Mouse (Mus musculus) intestine, embryonic 14.5 days (tissue): ENCODE results near the gene Cyp2f2. TPM values are rescaled to one million over a fixed set of nuclear protein-coding genes. Genes with fewer than 3 reads are reported as not detected.

ENCODE experiments used
- ATAC-seq: fragments of 200-750 bp; cut with Nextera tagmentation; replicated peaks from 2 replicates; pipeline ENCODE4 v1.8.0; 2017; ENCODE audit warnings: low read depth, moderate number of reproducible peaks, moderate TSS enrichment, moderate library complexity; ENCODE audit not compliant: low FRiP score, low TSS enrichment
- DNase-seq: peaks from one replicate; pipeline ENCODE4 v3.0.0-alpha.2; 2018; ENCODE audit warnings: low spot score
- H3K27ac ChIP-seq: fragments of 300-500 bp; sonication (generic); 2 replicates; pipeline ENCODE4 v1.5.1; 2014; ENCODE audit warnings: low read depth, mild to moderate bottlenecking, control low read depth
- H3K27me3 ChIP-seq: fragments of 300-500 bp; sonication (generic); replicated peaks from 2 replicates; pipeline ENCODE4 v1.6.1; 2014; ENCODE audit warnings: low read length, control low read depth; ENCODE audit not compliant: control insufficient read depth, insufficient read depth
- H3K36me3 ChIP-seq: fragments of 300-500 bp; sonication (generic); 2 replicates; pipeline ENCODE4 v1.6.1; 2014; ENCODE audit warnings: low read length, control low read depth; ENCODE audit not compliant: control insufficient read depth, insufficient read depth
- H3K4me1 ChIP-seq: fragments of 300-500 bp; sonication (generic); replicated peaks from 2 replicates; pipeline ENCODE4 v1.6.1; 2014; ENCODE audit warnings: low read length, control low read depth, mixed read lengths; ENCODE audit not compliant: control insufficient read depth, insufficient read depth
- H3K4me2 ChIP-seq: fragments of 300-500 bp; sonication (generic); 2 replicates; pipeline ENCODE4 v1.6.1; 2014; ENCODE audit warnings: low read length
- H3K4me3 ChIP-seq: fragments of 300-500 bp; sonication (generic); 2 replicates; pipeline ENCODE4 v1.5.1; 2014; ENCODE audit warnings: low read depth, low read length, control low read depth, mixed read lengths
- H3K9ac ChIP-seq: fragments of 300-500 bp; sonication (generic); 2 replicates; pipeline ENCODE4 v1.6.1; 2014; ENCODE audit warnings: mild to moderate bottlenecking, low read length
- H3K9me3 ChIP-seq: fragments of 300-500 bp; sonication (generic); 2 replicates; pipeline ENCODE4 v1.6.1; 2016; ENCODE audit warnings: low read length, control low read depth; ENCODE audit not compliant: control insufficient read depth
- WGBS: fragments of 180-500 bp; shearing (Covaris S2); extraction: QIAGEN DNeasy Blood & Tissue Kit; methylation state at CpG from one replicate; pipeline ENCODE4 v1.1.7; 2014; 5-methylcytosine and 5-hydroxymethylcytosine counted together
- polyA plus RNA-seq: library from polyadenylated mRNA; unstranded; fragments of >200 nt; fragmentation: Nextera tagmentation; extraction: Ambion mirVana; gene quantifications from 2 replicates; pipeline ENCODE4 v1.2.1, GENCODE M21; 2014

Cyp2f2 gene
- polyA plus RNA-seq, 1 experiment from 2014 or later, result not detected

- H3K4me1 ChIP-seq, result peaks cover 27% of the 10 kb centered on the region
- peaks cover 54% of the 10 kb centered on the region for H3K36me3 ChIP-seq
- H3K4me3 ChIP-seq, result no peak overlapping the region
- DNase-seq (peak; percentile 88), ATAC-seq (peak; percentile 91)
- H3K9ac ChIP-seq, result no peak overlapping the region
- H3K9me3 ChIP-seq, result no peaks in the 10 kb centered on the region
- H3K27ac ChIP-seq, result no peak overlapping the region
- no peaks in the 10 kb centered on the region for H3K27me3 ChIP-seq
- no peak overlapping the region for H3K4me2 ChIP-seq
- WGBS, result 8% methylated on average over 8 of the region's 8 CpGs
These were observed 40.2 kb downstream of the Cyp2f2 start for GRCm38 (mm10) chr7:27159882-27160281.

- Histone ChIP-seq H3K27me3 (no peaks in the 10 kb centered on the region), H3K4me1 (peaks cover 37% of the 10 kb centered on the region), H3K9me3 (no peaks in the 10 kb centered on the region), H3K27ac (peak overlapping the region; percentile 2; the same call in 1 of the 2 replicates), H3K9ac (no peak overlapping the region), H3K4me2 (no peak overlapping the region), H3K4me3 (no peak overlapping the region), H3K36me3 (peaks cover 57% of the 10 kb centered on the region)
- ATAC-seq, result no peak
- DNase-seq, result no peak
- WGBS, result 84% methylated on average over 3 of the region's 3 CpGs
These were observed 41.2 kb downstream of the Cyp2f2 start for GRCm38 (mm10) chr7:27160921-27161320.

- H3K9me3 ChIP-seq, result no peaks in the 10 kb centered on the region
- peaks cover 37% of the 10 kb centered on the region for H3K4me1 ChIP-seq
- no peak overlapping the region for H3K9ac ChIP-seq
- 83% methylated on average over 4 of the region's 4 CpGs for WGBS
- H3K4me2 ChIP-seq, result no peak overlapping the region
- H3K36me3 ChIP-seq, result peaks cover 57% of the 10 kb centered on the region
- no peak for ATAC-seq
- H3K4me3 ChIP-seq, result no peak overlapping the region
- no peaks in the 10 kb centered on the region for H3K27me3 ChIP-seq
- H3K27ac ChIP-seq, result no peak overlapping the region
- no peak for DNase-seq
These were observed 42.0 kb downstream of the Cyp2f2 start for GRCm38 (mm10) chr7:27161744-27162143.

DNA sequence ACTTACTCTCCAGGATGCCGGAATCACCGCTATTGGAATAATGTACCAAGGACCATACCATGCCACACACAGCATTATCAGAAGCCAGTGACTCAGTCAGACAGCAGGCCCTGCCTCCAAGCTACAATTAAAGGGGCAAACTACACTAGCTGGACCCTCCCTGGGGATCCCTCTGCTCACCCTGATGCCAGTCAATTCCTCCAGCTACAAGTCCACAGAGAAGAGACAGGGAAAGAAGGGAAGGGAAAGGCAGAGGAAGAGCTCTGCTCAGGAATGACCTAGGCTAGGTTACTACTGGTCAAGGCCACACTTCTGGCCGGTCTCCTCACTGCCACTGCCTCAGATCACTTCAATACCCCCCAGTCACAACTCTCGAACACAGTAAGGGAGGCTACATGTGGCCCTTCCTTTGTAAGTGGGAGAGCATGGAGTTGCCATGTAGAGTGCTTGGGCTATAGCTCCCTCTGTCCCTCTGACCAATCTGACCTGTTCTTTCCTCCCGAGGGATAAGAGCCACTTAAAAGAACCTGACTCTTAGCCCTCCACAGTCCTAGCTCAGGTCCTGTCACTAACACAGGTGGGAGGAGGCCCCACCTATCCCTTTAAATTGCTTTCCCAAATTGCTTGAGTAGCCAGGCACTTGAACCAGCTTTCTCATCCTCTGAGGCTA is 43.2 kb downstream of the Cyp2f2 start:
- H3K9ac ChIP-seq, result no peak overlapping the region
- H3K4me1 ChIP-seq, result peaks cover 41% of the 10 kb centered on the region
- H3K9me3 ChIP-seq, result no peaks in the 10 kb centered on the region
- H3K4me2 ChIP-seq, result peak overlapping the region; percentile 89; the same call in 1 of the 2 replicates
- H3K27ac ChIP-seq, result no peak overlapping the region
- ATAC-seq (no peak), DNase-seq (no peak)
- 79% methylated on average over 5 of the region's 5 CpGs for WGBS
- H3K27me3 ChIP-seq, result no peaks in the 10 kb centered on the region
- H3K4me3 ChIP-seq, result no peak overlapping the region
- H3K36me3 ChIP-seq, result peaks cover 49% of the 10 kb centered on the region

DNA sequence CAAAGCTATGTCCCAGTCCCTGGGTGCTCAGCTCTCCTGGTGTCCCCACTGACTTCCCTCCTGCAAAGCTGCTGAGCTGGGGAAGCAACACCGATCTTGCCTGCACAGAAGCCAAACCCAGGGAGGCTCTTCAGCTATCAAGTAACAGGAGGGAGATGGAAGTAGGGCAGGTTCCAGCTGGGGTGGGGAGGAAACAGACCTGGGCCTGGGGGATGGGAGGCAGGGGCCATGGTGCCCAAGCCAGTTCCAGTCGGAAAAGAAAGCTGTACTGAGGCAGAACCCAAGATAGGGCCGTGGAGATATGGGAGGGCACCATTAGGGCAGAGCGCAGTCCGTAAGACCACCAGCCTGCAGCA is 43.7 kb downstream of the Cyp2f2 start:
- Histone ChIP-seq H3K27ac (no peak overlapping the region), H3K36me3 (peaks cover 44% of the 10 kb centered on the region), H3K9me3 (no peaks in the 10 kb centered on the region), H3K4me1 (peaks cover 41% of the 10 kb centered on the region), H3K27me3 (no peaks in the 10 kb centered on the region), H3K9ac (0 out of 2 replicates have a peak overlapping the region, but pooled peaks have one; percentile 13), H3K4me2 (peak overlapping the region; percentile 89), H3K4me3 (no peak overlapping the region)
- DNase-seq (no peak), ATAC-seq (no peak)
- WGBS, result 80% methylated on average over 5 of the region's 5 CpGs

- peaks cover 36% of the 10 kb centered on the region for H3K36me3 ChIP-seq
- DNase-seq (no peak), ATAC-seq (no peak)
- H3K27ac ChIP-seq, result no peak overlapping the region
- no peaks in the 10 kb centered on the region for H3K27me3 ChIP-seq
- WGBS, result 77% methylated on average over 33 of the region's 33 CpGs
- peak overlapping the region; percentile 72; the same call in 1 of the 2 replicates for H3K4me3 ChIP-seq
- peaks cover 41% of the 10 kb centered on the region for H3K4me1 ChIP-seq
- no peaks in the 10 kb centered on the region for H3K9me3 ChIP-seq
- H3K9ac ChIP-seq, result 0 out of 2 replicates have a peak overlapping the region, but pooled peaks have one; percentile 13
- H3K4me2 ChIP-seq, result peak overlapping the region; percentile 89
These were observed 44.6 kb downstream of the Cyp2f2 start for GRCm38 (mm10) chr7:27164112-27164947.

DNA sequence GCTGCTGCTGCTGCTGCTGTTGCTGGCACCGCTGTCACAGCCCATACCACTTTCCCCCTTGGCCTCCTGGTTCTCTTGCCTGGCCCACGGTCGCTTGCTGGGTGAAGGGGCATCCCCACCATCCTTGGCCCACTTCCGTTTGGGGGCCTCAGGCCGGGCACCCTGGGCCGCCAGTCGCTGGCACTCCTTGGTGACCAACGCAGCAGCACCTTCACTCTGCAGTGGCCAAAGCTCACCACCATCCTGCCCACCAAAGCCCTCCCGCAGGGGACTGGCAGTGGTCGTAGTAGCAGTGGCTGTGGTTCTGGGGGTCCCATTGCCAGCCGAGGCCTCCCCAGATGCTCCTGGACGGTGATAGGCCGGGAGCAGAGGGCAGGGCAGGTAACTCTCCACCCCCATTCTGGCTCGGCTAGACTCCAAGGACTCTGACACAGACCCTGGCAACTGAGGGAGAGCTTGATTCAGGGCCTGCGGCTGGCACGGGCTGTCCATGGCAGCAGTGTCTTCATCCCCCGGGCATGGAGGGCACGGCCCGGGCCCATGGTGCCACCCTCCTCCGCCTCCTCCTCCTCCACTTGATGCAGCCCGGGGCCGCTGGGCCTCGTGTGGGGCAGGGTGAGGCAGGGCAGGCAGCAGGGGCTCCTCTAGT is 45.4 kb downstream of the Cyp2f2 start:
- no peak overlapping the region for H3K27ac ChIP-seq
- no peak for DNase-seq

GRCm38 (mm10) chr7:27165696-27166095 is 46.0 kb downstream of the Cyp2f2 start:
- peak overlapping the region; percentile 72 for H3K4me3 ChIP-seq
- DNase-seq (no peak), ATAC-seq (no peak)
- peaks cover 35% of the 10 kb centered on the region for H3K4me1 ChIP-seq
- H3K27me3 ChIP-seq, result no peaks in the 10 kb centered on the region
- peak overlapping the region; percentile 98 for H3K27ac ChIP-seq
- H3K9me3 ChIP-seq, result no peaks in the 10 kb centered on the region
- H3K4me2 ChIP-seq, result peak overlapping the region; percentile 89
- H3K36me3 ChIP-seq, result peaks cover 38% of the 10 kb centered on the region
- 2% methylated on average over 8 of the region's 8 CpGs for whole genome bisulfite sequencing
- H3K9ac ChIP-seq, result peak overlapping the region; percentile 87

More for the DNA sequence above, 45.4 kb downstream of the Cyp2f2 start:
- H3K9ac ChIP-seq, result peak overlapping the region; percentile 87
- no peak for ATAC-seq
- H3K36me3 ChIP-seq, result peaks cover 36% of the 10 kb centered on the region
- H3K9me3 ChIP-seq, result no peaks in the 10 kb centered on the region
- peak overlapping the region; percentile 89 for H3K4me2 ChIP-seq
- peaks cover 39% of the 10 kb centered on the region for H3K4me1 ChIP-seq
- H3K4me3 ChIP-seq, result peak overlapping the region; percentile 72
- H3K27me3 ChIP-seq, result no peaks in the 10 kb centered on the region
- 73% methylated on average over 22 of the region's 23 CpGs for WGBS
